Comparison of ENCODE assay signal across 8 mouse cellular contexts in the genomic region with DNA sequence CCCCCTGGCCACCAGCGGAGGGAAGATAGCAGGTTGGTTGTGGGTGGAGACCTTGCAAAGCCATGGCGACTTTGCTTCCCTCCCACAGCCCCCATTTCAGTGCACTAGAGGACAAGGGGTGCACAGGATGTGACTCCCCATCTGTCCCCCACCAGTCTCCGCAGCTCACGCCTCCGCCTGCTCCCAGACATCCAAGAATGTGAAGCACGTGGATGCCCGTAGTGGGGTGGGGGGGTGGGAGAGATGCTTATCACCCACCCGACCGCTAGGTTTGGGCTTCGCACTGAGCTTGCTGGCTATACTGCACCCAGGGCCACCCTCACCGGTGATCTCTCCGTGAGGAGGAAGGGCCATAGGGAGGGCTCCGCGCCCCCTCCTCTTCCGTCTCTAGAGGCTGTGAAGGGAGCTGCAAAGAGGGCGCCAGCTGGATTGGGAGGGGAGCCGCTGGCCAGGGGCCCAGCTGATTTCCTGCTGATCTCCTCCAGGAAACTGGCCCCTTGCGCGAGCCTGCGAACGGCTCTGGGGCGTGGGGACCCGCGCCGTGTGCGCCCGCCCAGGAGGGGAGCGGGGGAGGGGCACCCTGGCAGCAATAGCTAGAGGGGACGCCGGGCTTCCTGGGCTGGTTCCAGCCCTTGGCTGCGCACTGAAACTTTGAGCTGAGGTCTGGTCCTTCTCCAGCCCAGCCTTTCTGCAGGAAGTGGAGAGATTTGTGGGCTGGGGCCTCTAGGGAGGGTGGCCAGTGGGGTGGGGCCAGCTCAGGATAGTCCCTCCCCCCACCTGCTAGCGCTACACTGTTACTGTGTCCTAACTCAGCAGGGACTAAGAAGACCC. TPM values are rescaled to one million over a fixed set of nuclear protein-coding genes. Genes with fewer than 3 reads are reported as not detected.
A peak's percentile ranks its signal among the peaks of the same experiment; 100 is the strongest.
DNase-seq lines count a peak whose midpoint lies in the region; ATAC-seq and TF ChIP-seq lines count a peak whose summit lies in the region.

No protein-coding gene starts in this region.

- H3K9me3 ChIP-seq in CH12.LX (replicated peaks; ENCODE audit: low read length) = no peaks in the 10 kb centered on the region
- no peaks in the 10 kb centered on the region for H3K9me3 ChIP-seq in heart, postnatal 0 days (replicated peaks; ENCODE audit: control insufficient read depth, low read length)
- no peaks in the 10 kb centered on the region for H3K9me3 ChIP-seq in megakaryocyte, embryonic 14.5 days

- ATAC-seq in heart, postnatal 0 days (ENCODE audit: insufficient read depth, low read depth) = peak; percentile 75

- H3K9ac ChIP-seq in CH12.LX (ENCODE audit: insufficient read depth, low read depth) = peak overlapping the region; percentile 45
- H3K9ac ChIP-seq in heart, postnatal 0 days (replicated peaks; ENCODE audit: low read depth, low read length) = peak overlapping the region; percentile 51

- H3K79me2 ChIP-seq in CH12.LX (replicated peaks; ENCODE audit: control insufficient read depth, extremely low read depth, insufficient read depth, poor library complexity, severe bottlenecking) = 0 out of 2 replicates have a peak, but pooled peaks cover 3% of the 10 kb centered on the region

- peak overlapping the region; percentile 90 for H3K4me2 ChIP-seq in CH12.LX (ENCODE audit: insufficient read depth, low read depth, poor library complexity, severe bottlenecking)
- peak overlapping the region; percentile 84 for H3K4me2 ChIP-seq in heart, postnatal 0 days (ENCODE audit: low read depth, low read length)

- no peak for TF ChIP-seq EP300 in CH12.LX (IDR thresholded peaks at IDR 0.05; ENCODE audit: low read length)
- peak; percentile 58; the same call in 1 of the 2 replicates for TF ChIP-seq EP300 in heart, postnatal 0 days (IDR thresholded peaks at IDR 0.05; ENCODE audit: low read depth)

- H3K4me1 ChIP-seq in CH12.LX (ENCODE audit: control insufficient read depth in 1 of 2, insufficient read depth in 2 of 2) = peaks cover 31 to 78% of the 10 kb centered on the region in 2 experiments
- H3K4me1 ChIP-seq in embryonic fibroblast, embryonic 13.5 days (ENCODE audit: control insufficient read depth, insufficient read depth, low read length) = peaks cover 23% of the 10 kb centered on the region
- peaks cover 64% of the 10 kb centered on the region for H3K4me1 ChIP-seq in heart, postnatal 0 days (ENCODE audit: control insufficient read depth, insufficient read depth)
- peaks cover 64% of the 10 kb centered on the region for H3K4me1 ChIP-seq in megakaryocyte, embryonic 14.5 days
- peaks cover 38% of the 10 kb centered on the region for H3K4me1 ChIP-seq in small intestine, adult 2 months (ENCODE audit: control insufficient read depth, insufficient read depth, insufficient read length, low read length)

- under 1% methylated on average over 30 of the region's 32 CpGs for WGBS in heart, postnatal 0 days
- under 1% methylated on average over 32 of the region's 32 CpGs for WGBS in small intestine, adult 2 months

- peaks cover 17 to 48% of the 10 kb centered on the region in 2 experiments for H3K36me3 ChIP-seq in CH12.LX (replicated peaks in 1 of 2; ENCODE audit: control insufficient read depth in 1 of 2, insufficient read depth in 1 of 2, low read length in 1 of 2)
- peaks cover 14% of the 10 kb centered on the region for H3K36me3 ChIP-seq in heart, postnatal 0 days (replicated peaks; ENCODE audit: control insufficient read depth, insufficient read depth, low read length)
- H3K36me3 ChIP-seq in megakaryocyte, embryonic 14.5 days (replicated peaks; ENCODE audit: low read length) = no peaks in the 10 kb centered on the region
- H3K36me3 ChIP-seq in small intestine, adult 2 months (ENCODE audit: control insufficient read depth, insufficient read depth, low read length) = peaks cover 25% of the 10 kb centered on the region

- TF ChIP-seq POLR2A in CH12.LX (IDR thresholded peaks at IDR 0.05; ENCODE audit: low read depth, low read length) = peak; percentile 50
- TF ChIP-seq POLR2A in embryonic fibroblast, embryonic 13.5 days (IDR thresholded peaks at IDR 0.05; ENCODE audit: low read depth, low read length) = no peak
- no peak for TF ChIP-seq POLR2A in small intestine, adult 2 months (IDR thresholded peaks at IDR 0.05; ENCODE audit: low read depth, low read length)

- H3K27ac ChIP-seq in CH12.LX (ENCODE audit: insufficient read depth, low read depth) = peak overlapping the region; percentile 16
- H3K27ac ChIP-seq in embryonic fibroblast, embryonic 13.5 days (ENCODE audit: insufficient read depth, low read length) = peak overlapping the region; percentile 76
- peak overlapping the region; percentile 81 for H3K27ac ChIP-seq in heart, postnatal 0 days (ENCODE audit: low read depth)
- peak overlapping the region; percentile 51 for H3K27ac ChIP-seq in small intestine, adult 2 months (ENCODE audit: insufficient read depth, low read depth, low read length)

- peak; percentile 88 for DNase-seq in CH12.LX (ENCODE audit: extremely low read depth)
- DNase-seq in adipocyte (ENCODE audit: low spot score) = peak; percentile 83
- DNase-seq in heart, postnatal 0 days (ENCODE audit: low spot score) = peak; percentile 92
- peak; percentile 95 for DNase-seq in kidney, postnatal 14 days
- DNase-seq in left cerebral cortex, adult 9 months (ENCODE audit: low spot score in 2 of 2) = no peak

- TF ChIP-seq CTCF in CH12.LX (conservative IDR thresholded peaks at IDR 0.05 in 1 of 2, IDR thresholded peaks at IDR 0.05 in 1 of 2; ENCODE audit: low read depth in 2 of 2, low read length in 2 of 2) = no peak
- TF ChIP-seq CTCF in embryonic fibroblast, embryonic 13.5 days (IDR thresholded peaks at IDR 0.05; ENCODE audit: borderline replicate concordance, insufficient read depth, low read length) = no peak
- no peak for TF ChIP-seq CTCF in heart, postnatal 0 days (IDR thresholded peaks at IDR 0.05; ENCODE audit: low read depth)
- TF ChIP-seq CTCF in small intestine, adult 2 months (IDR thresholded peaks at IDR 0.05; ENCODE audit: extremely low read depth, insufficient read length, insufficient replicate concordance, low read depth, low read length) = no peak; the same call in 1 of the 2 replicates

- no peak; the same call in 1 of the 2 replicates for TF ChIP-seq RAD21 in CH12.LX (IDR thresholded peaks at IDR 0.05; ENCODE audit: low read depth, low read length)

- H3K4me3 ChIP-seq in CH12.LX (replicated peaks in 1 of 3; ENCODE audit: low read depth in 2 of 3, low read length in 2 of 3, poor library complexity in 1 of 3) = peak overlapping the region; percentile 4 to 43 (median 36)
- H3K4me3 ChIP-seq in embryonic fibroblast, embryonic 13.5 days (ENCODE audit: insufficient read depth, low read length) = peak overlapping the region; percentile 82
- peak overlapping the region; percentile 59 for H3K4me3 ChIP-seq in heart, postnatal 0 days (ENCODE audit: low read depth, low read length)
- peak overlapping the region; percentile 85 for H3K4me3 ChIP-seq in megakaryocyte, embryonic 14.5 days (replicated peaks)
- H3K4me3 ChIP-seq in small intestine, adult 2 months (ENCODE audit: low read depth, low read length) = peak overlapping the region; percentile 72

- in situ Hi-C loops in CH12.LX (cut with MboI; ENCODE audit: low pct_ligation_motif_present, low pct_unique_long_range_greater_than_20kb, low sequenced_read_pairs) = no loop called here

- H3K27me3 ChIP-seq in CH12.LX (replicated peaks) = no peaks in the 10 kb centered on the region
- H3K27me3 ChIP-seq in heart, postnatal 0 days (ENCODE audit: control insufficient read depth, insufficient read depth, low read length) = no peaks in the 10 kb centered on the region
- H3K27me3 ChIP-seq in megakaryocyte, embryonic 14.5 days (replicated peaks) = peaks cover 95% of the 10 kb centered on the region
- H3K27me3 ChIP-seq in small intestine, adult 2 months (ENCODE audit: control insufficient read depth, insufficient read depth, low read length) = no peaks in the 10 kb centered on the region

- dilution Hi-C loops in CH12.LX (cut with MboI; ENCODE audit: extremely low pct_ligation_motif_present, extremely low pct_unique_long_range_greater_than_20kb, low sequenced_read_pairs) = no loop called here

TF ChIP-seq in CH12.LX, 34 proteins besides CTCF, POLR2A, EP300 and RAD21 (continues in another document):
- no peak for TF ChIP-seq JUND (conservative IDR thresholded peaks at IDR 0.05; ENCODE audit: low read depth, low read length)
- TF ChIP-seq TCF12 (IDR thresholded peaks at IDR 0.05; ENCODE audit: low read depth, low read length) = peak; percentile 57; the same call in 1 of the 2 replicates
- peak; percentile 62 for TF ChIP-seq ETS1 (conservative IDR thresholded peaks at IDR 0.05; ENCODE audit: low read depth, low read length)

RNA-seq across cellular contexts. Expression of gene Gjd3, which starts 19.4 kb away (rescaled TPM):
- 0.47 and 0.50 TPM in 2 replicates for total RNA-seq in CH12.LX (2012; rRNA removed)
- not detected in 2 replicates for total RNA-seq in CH12.LX (2014; rRNA removed)
- polyA plus RNA-seq in CH12.LX (2012; ENCODE audit: insufficient read length, low read depth) = not detected in 2 replicates
- not detected in 2 replicates for polyA plus RNA-seq in embryonic fibroblast, embryonic 13.5 days (2011; ENCODE audit: insufficient read length, low read depth, missing spikeins)
- total RNA-seq in heart, postnatal 0 days (2014; rRNA removed; ENCODE audit: low replicate concordance) = 4.2 and 14.7 TPM in 2 replicates
- polyA plus RNA-seq in heart, postnatal 0 days (2015; fragmentation: Nextera tagmentation; extraction: Ambion mirVana) = 5.8 and 6.3 TPM in 2 replicates
- not detected in 2 replicates for polyA plus RNA-seq in megakaryocyte, embryonic 14.5 days (2012; ENCODE audit: insufficient read depth, low replicate concordance)
- polyA plus RNA-seq in small intestine, adult 2 months (2012; rRNA removed) = 3.6 and 5.8 TPM in 2 replicates

RNA-seq across cellular contexts. Expression of gene Rara, which starts 35.8 kb away (rescaled TPM):
- 11.1 and 12.1 TPM in 2 replicates for total RNA-seq in CH12.LX (2012; rRNA removed)
- total RNA-seq in CH12.LX (2014; rRNA removed) = 2.7 and 4.5 TPM in 2 replicates
- 12.4 and 13.7 TPM in 2 replicates for polyA plus RNA-seq in CH12.LX (2012; ENCODE audit: insufficient read length, low read depth)
- 26.8 and 28.2 TPM in 2 replicates for polyA plus RNA-seq in embryonic fibroblast, embryonic 13.5 days (2011; ENCODE audit: insufficient read length, low read depth, missing spikeins)
- 24.0 and 36.2 TPM in 2 replicates for total RNA-seq in heart, postnatal 0 days (2014; rRNA removed; ENCODE audit: low replicate concordance)
- 14.7 and 15.8 TPM in 2 replicates for polyA plus RNA-seq in heart, postnatal 0 days (2015; fragmentation: Nextera tagmentation; extraction: Ambion mirVana)
- 11.8 and 25.3 TPM in 2 replicates for polyA plus RNA-seq in megakaryocyte, embryonic 14.5 days (2012; ENCODE audit: insufficient read depth, low replicate concordance)
- polyA plus RNA-seq in small intestine, adult 2 months (2012; rRNA removed) = 25.3 and 56.3 TPM in 2 replicates

RNA-seq across cellular contexts. Expression of gene Cdc6, which starts 55.8 kb away (rescaled TPM):
- total RNA-seq in CH12.LX (2012; rRNA removed) (47.4 and 78.9 TPM in 2 replicates), CH12.LX (2014; rRNA removed) (93.7 and 99.3 TPM in 2 replicates)
- 81.3 and 91.9 TPM in 2 replicates for polyA plus RNA-seq in CH12.LX (2012; ENCODE audit: insufficient read length, low read depth)
- 7.4 and 11.8 TPM in 2 replicates for polyA plus RNA-seq in embryonic fibroblast, embryonic 13.5 days (2011; ENCODE audit: insufficient read length, low read depth, missing spikeins)
- 1.4 and 2.2 TPM in 2 replicates for total RNA-seq in heart, postnatal 0 days (2014; rRNA removed; ENCODE audit: low replicate concordance)
- 4.2 and 4.5 TPM in 2 replicates for polyA plus RNA-seq in heart, postnatal 0 days (2015; fragmentation: Nextera tagmentation; extraction: Ambion mirVana)
- polyA plus RNA-seq in megakaryocyte, embryonic 14.5 days (2012; ENCODE audit: insufficient read depth, low replicate concordance) = 0.44 TPM in 1 of 2 replicates, not detected in the other
- 0.37 and 0.65 TPM in 2 replicates for polyA plus RNA-seq in small intestine, adult 2 months (2012; rRNA removed)

Comparison
In these comparisons a context has a peak if more than half of its experiments do, and no peak if none do; other contexts are left out.
1. DNase-seq: peak in CH12.LX (single experiment), adipocyte (single experiment), heart, postnatal 0 days (single experiment) and kidney, postnatal 14 days (single experiment); none in left cerebral cortex, adult 9 months (0 of 2).
2. H3K27ac ChIP-seq: peak in every context shown above with its lines; median percentile 81 in heart, postnatal 0 days; 76 in embryonic fibroblast, embryonic 13.5 days; 51 in small intestine, adult 2 months; 16 in CH12.LX.
3. Peak in every context shown above with its lines, with median percentiles within 50 percentile points of each other: H3K4me3 ChIP-seq.